Mouse (Mus musculus) liver, embryonic 11.5 days (tissue): ENCODE measurements around the gene Exoc6. TPM values are rescaled to one million over a fixed set of nuclear protein-coding genes. Genes with fewer than 3 reads are reported as not detected.

Experiments
- ATAC-seq: fragments of 200-750 bp; cut with Nextera tagmentation; replicated peaks from 2 replicates; pipeline ENCODE4 v1.8.0; 2017; ENCODE audit warnings: moderate number of reproducible peaks, mild to moderate bottlenecking, moderate TSS enrichment, moderate library complexity; ENCODE audit not compliant: low FRiP score
- DNase-seq: peaks from one replicate; pipeline ENCODE4 v3.0.0-alpha.2; 2017; ENCODE audit warnings: low spot score
- H3K27ac ChIP-seq: fragments of 300-500 bp; sonication (generic); 2 replicates; pipeline ENCODE4 v1.5.1; 2014; ENCODE audit warnings: mild to moderate bottlenecking, low read depth, low read length, control low read depth
- H3K27me3 ChIP-seq: fragments of 300-500 bp; sonication (generic); replicated peaks from 2 replicates; pipeline ENCODE4 v1.6.1; 2014; ENCODE audit warnings: low read length, mixed read lengths; ENCODE audit not compliant: control insufficient read depth, insufficient read depth
- H3K36me3 ChIP-seq: fragments of 300-500 bp; sonication (generic); 2 replicates; pipeline ENCODE4 v1.6.1; 2014; ENCODE audit warnings: mild to moderate bottlenecking, low read length, moderate library complexity, mixed read lengths; ENCODE audit not compliant: control insufficient read depth, insufficient read depth
- H3K4me1 ChIP-seq: fragments of 300-500 bp; sonication (generic); replicated peaks from 2 replicates; pipeline ENCODE4 v1.6.1; 2014; ENCODE audit warnings: low read length, mixed read lengths; ENCODE audit not compliant: control insufficient read depth, insufficient read depth
- H3K4me2 ChIP-seq: fragments of 300-500 bp; sonication (generic); 2 replicates; pipeline ENCODE4 v1.6.1; 2014; ENCODE audit warnings: mild to moderate bottlenecking, control low read depth, moderate library complexity
- H3K4me3 ChIP-seq: fragments of 300-500 bp; sonication (generic); 2 replicates; pipeline ENCODE4 v1.5.1; 2014; ENCODE audit warnings: low read depth, low read length, control low read depth
- H3K9ac ChIP-seq: fragments of 300-500 bp; sonication (generic); 2 replicates; pipeline ENCODE4 v1.6.1; 2014; ENCODE audit warnings: low read depth, low read length, control low read depth
- H3K9me3 ChIP-seq: fragments of 300-500 bp; sonication (generic); 2 replicates; pipeline ENCODE4 v1.6.1; 2016; ENCODE audit warnings: low read length, inconsistent platforms, mixed read lengths; ENCODE audit not compliant: control insufficient read depth
- WGBS: fragments of 180-500 bp; shearing (Covaris S2); extraction: QIAGEN DNeasy Blood & Tissue Kit; methylation state at CpG from one replicate; pipeline ENCODE4 v1.1.7; 2014; 5-methylcytosine and 5-hydroxymethylcytosine counted together
- polyA plus RNA-seq: library from polyadenylated mRNA; unstranded; fragments of >200 nt; fragmentation: Nextera tagmentation; extraction: Ambion mirVana; gene quantifications from 2 replicates; pipeline ENCODE4 v1.2.1, GENCODE M21; 2014

Exoc6 gene
- polyA plus RNA-seq, 1 experiment from 2014 or later = 53.3 TPM

DNA sequence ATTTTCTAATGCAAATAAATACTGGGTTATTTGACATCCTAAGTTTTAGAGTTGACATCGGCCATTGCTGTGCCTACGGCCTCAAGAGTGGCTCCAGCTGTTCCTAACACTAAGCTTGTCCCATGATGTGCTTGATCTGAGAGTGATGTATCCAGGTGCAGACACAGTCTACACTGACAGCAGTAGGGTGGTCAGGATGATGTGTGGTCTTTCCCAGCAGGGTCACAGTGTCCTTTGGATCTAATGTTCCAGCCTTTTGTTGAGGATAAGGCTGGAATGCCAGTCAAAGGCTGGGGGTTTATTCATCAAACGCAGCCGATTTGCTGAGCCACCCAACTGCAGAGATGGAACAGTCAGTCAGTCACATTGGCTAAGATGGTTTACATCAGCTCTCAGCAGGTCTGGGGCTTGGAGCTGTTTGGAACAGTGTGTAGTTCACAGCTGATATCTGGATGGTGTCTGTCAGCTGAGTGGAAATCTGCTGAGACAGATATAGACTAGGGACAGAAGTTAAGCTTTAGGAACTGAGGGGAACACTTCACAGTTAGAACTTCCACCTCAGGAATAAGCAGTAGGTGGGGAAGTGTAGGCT is 64.9 kb downstream of the Exoc6 start:
- Histone ChIP-seq H3K4me2 (no peak overlapping the region), H3K36me3 (peaks cover 6% of the 10 kb centered on the region), H3K4me1 (no peaks in the 10 kb centered on the region), H3K27ac (no peak overlapping the region), H3K9ac (no peak overlapping the region), H3K27me3 (no peaks in the 10 kb centered on the region), H3K9me3 (no peaks in the 10 kb centered on the region), H3K4me3 (no peak overlapping the region)
- ATAC-seq (no peak), DNase-seq (no peak)
- 88% methylated on average over 4 of the region's 4 CpGs for WGBS

- Histone ChIP-seq H3K27me3 (no peaks in the 10 kb centered on the region), H3K36me3 (no peaks in the 10 kb centered on the region), H3K4me2 (no peak overlapping the region), H3K27ac (no peak overlapping the region), H3K9me3 (no peaks in the 10 kb centered on the region), H3K4me3 (no peak overlapping the region), H3K9ac (no peak overlapping the region), H3K4me1 (no peaks in the 10 kb centered on the region; the same call in 1 of the 2 replicates)
- DNase-seq (no peak), ATAC-seq (no peak)
- WGBS = 49% methylated on average over 2 of the region's 2 CpGs
Observed at GRCm38 (mm10) chr19:37647994-37648393, 97.8 kb downstream of the Exoc6 start.

GRCm38 (mm10) chr19:37650526-37650925 is 100.3 kb downstream of the Exoc6 start:
- H3K27me3 ChIP-seq = no peaks in the 10 kb centered on the region
- no peak overlapping the region for H3K9ac ChIP-seq
- H3K27ac ChIP-seq = no peak overlapping the region
- no peak overlapping the region for H3K4me3 ChIP-seq
- H3K4me2 ChIP-seq = no peak overlapping the region
- 77% methylated on average over 2 of the region's 2 CpGs for WGBS
- no peaks in the 10 kb centered on the region for H3K9me3 ChIP-seq
- ATAC-seq (no peak), DNase-seq (no peak)
- H3K36me3 ChIP-seq = no peaks in the 10 kb centered on the region; the same call in 1 of the 2 replicates
- H3K4me1 ChIP-seq = no peaks in the 10 kb centered on the region

GRCm38 (mm10) chr19:37654012-37654411 is 103.8 kb downstream of the Exoc6 start:
- no peaks in the 10 kb centered on the region; the same call in 1 of the 2 replicates for H3K4me1 ChIP-seq
- ATAC-seq = peak; percentile 64
- no peak overlapping the region for H3K27ac ChIP-seq
- 50% methylated on average over 5 of the region's 5 CpGs for WGBS
- H3K9ac ChIP-seq = no peak overlapping the region
- H3K9me3 ChIP-seq = no peaks in the 10 kb centered on the region
- no peaks in the 10 kb centered on the region for H3K27me3 ChIP-seq
- DNase-seq = no peak
- no peak overlapping the region for H3K4me3 ChIP-seq
- no peaks in the 10 kb centered on the region; the same call in 1 of the 2 replicates for H3K36me3 ChIP-seq
- H3K4me2 ChIP-seq = no peak overlapping the region

- Histone ChIP-seq H3K9me3 (no peaks in the 10 kb centered on the region), H3K4me3 (no peak overlapping the region), H3K27me3 (no peaks in the 10 kb centered on the region), H3K36me3 (no peaks in the 10 kb centered on the region; the same call in 1 of the 2 replicates), H3K27ac (no peak overlapping the region), H3K9ac (no peak overlapping the region), H3K4me2 (no peak overlapping the region), H3K4me1 (no peaks in the 10 kb centered on the region; the same call in 1 of the 2 replicates)
- no peak for ATAC-seq
- WGBS = 36% methylated on average over 9 of the region's 9 CpGs
- DNase-seq = no peak
Observed at GRCm38 (mm10) chr19:37656441-37656840, 106.2 kb downstream of the Exoc6 start.

DNA sequence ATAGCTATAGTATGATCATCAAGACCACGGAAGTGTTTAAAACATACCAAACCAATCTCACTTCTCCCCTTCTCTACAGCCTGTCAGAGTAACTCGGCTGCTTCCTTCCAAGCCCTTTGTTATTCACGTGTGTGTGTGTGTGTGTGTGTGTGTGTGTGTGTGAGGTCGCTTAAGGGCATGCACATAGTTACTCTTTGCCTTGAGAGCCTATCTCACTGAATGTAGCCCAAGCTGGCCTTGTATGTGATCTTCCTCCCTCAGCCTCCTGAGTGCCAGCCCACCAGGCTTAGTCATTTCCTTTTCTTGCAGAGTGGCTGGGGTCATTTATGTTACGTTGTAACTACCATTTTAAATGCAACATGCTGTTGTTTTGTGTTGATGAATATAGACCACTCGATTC is 115.0 kb downstream of the Exoc6 start:
- Histone ChIP-seq H3K27ac (no peak overlapping the region), H3K27me3 (no peaks in the 10 kb centered on the region), H3K4me1 (peaks cover 9% of the 10 kb centered on the region), H3K4me2 (no peak overlapping the region), H3K4me3 (no peak overlapping the region), H3K9me3 (no peaks in the 10 kb centered on the region), H3K36me3 (no peaks in the 10 kb centered on the region), H3K9ac (no peak overlapping the region)
- 55% methylated on average over 6 of the region's 6 CpGs for WGBS
- no peak for DNase-seq
- ATAC-seq = no peak

DNA sequence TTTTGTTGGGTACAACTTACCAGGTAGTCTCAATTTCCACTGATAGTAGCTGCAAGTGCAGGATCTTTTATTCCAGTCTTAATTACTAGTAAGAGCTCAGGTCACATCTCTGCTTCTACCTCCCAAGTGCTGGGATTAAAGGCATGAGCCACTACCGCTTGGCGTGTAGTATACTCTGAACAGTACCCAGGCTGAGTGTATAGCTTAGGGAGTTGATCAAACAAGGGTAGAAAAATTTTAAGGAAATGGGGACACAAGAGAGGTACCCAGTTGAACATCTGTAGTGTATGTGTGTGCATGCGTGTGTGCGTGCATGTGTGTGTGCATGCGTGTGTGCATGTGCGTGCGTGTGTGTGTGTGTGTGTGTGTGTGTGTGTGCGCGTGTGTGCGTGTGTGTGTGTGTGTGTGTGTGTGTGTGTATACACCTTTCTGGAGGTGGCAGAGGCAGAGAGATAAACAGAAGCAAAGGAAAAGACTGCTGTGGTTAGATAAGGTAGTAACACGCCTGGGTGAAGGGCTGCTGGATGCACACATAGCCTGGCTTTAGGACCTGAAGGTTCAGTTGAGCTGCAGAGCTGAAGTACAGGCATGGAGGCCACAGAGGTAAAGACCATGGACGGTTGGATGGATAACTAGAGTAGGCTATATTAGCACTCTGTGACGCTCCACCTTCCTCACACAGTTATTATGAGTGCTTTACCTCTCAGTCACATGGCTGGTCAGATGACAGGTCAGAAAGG is 117.8 kb downstream of the Exoc6 start:
- DNase-seq (no peak), ATAC-seq (peak; percentile 98)
- H3K27ac ChIP-seq = peak overlapping the region; percentile 70
- 38% methylated on average over 13 of the region's 13 CpGs for WGBS
- H3K36me3 ChIP-seq = no peaks in the 10 kb centered on the region
- H3K4me2 ChIP-seq = peak overlapping the region; percentile 37
- no peaks in the 10 kb centered on the region for H3K9me3 ChIP-seq
- H3K4me1 ChIP-seq = peaks cover 9% of the 10 kb centered on the region
- no peaks in the 10 kb centered on the region for H3K27me3 ChIP-seq
- H3K4me3 ChIP-seq = no peak overlapping the region
- H3K9ac ChIP-seq = 0 out of 2 replicates have a peak overlapping the region, but pooled peaks have one; percentile 21

DNA sequence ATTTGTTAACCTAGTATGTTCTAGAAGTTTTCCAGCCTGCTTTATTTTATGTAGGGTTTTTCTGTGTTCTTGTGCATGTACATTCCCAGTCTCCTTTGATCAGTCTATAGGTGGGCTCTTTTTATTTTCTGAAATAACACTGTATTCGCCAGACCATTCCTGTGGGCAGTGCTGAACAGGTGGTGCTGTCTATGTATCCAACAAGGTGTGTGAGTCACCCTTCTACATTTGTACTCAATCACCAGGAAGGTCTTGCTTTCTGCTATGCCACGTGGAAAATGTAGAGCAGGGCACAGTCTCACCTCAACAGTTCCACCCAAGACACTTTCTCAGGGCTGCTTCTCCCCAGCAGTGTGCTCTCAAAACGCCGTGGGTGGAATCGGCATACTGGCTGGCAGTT is 118.4 kb downstream of the Exoc6 start:
- 89% methylated on average over 5 of the region's 5 CpGs for WGBS
- ATAC-seq = no peak

GRCm38 (mm10) chr19:37669486-37669885 is 119.3 kb downstream of the Exoc6 start:
- DNase-seq (no peak), ATAC-seq (no peak)

More for the DNA sequence above, 118.4 kb downstream of the Exoc6 start:
- H3K4me2 ChIP-seq = peak overlapping the region; percentile 37
- no peak for DNase-seq
- peak overlapping the region; percentile 70 for H3K27ac ChIP-seq
- peaks cover 9% of the 10 kb centered on the region for H3K4me1 ChIP-seq
- H3K27me3 ChIP-seq = no peaks in the 10 kb centered on the region
- no peaks in the 10 kb centered on the region for H3K9me3 ChIP-seq
- H3K36me3 ChIP-seq = no peaks in the 10 kb centered on the region
- no peak overlapping the region for H3K4me3 ChIP-seq
- H3K9ac ChIP-seq = 0 out of 2 replicates have a peak overlapping the region, but pooled peaks have one; percentile 21

More at GRCm38 (mm10) chr19:37669486-37669885, 119.3 kb downstream of the Exoc6 start:
- 85% methylated on average over 5 of the region's 5 CpGs for WGBS
- no peak overlapping the region for H3K4me3 ChIP-seq
- H3K9me3 ChIP-seq = no peaks in the 10 kb centered on the region
- H3K4me2 ChIP-seq = no peak overlapping the region
- no peaks in the 10 kb centered on the region for H3K36me3 ChIP-seq
- peaks cover 9% of the 10 kb centered on the region for H3K4me1 ChIP-seq
- H3K27me3 ChIP-seq = no peaks in the 10 kb centered on the region
- no peak overlapping the region for H3K27ac ChIP-seq
- no peak overlapping the region for H3K9ac ChIP-seq
